Mouse (Mus musculus) spleen, adult 18-20 months (tissue): ENCODE measurements around the gene Iars2.
A peak's percentile ranks its signal among the peaks of the same experiment; 100 is the strongest.

Experiments used
- DNase-seq, 2 experiments: peaks; one replicate each; pipeline ENCODE4 v3.0.0; 2022; ENCODE audit warnings: mixed read lengths in 2 of 2

Iars2 gene

GRCm38 (mm10) chr1:185328721-185329610 lies at the start of gene Iars2:
TSS of gene Iars2 (minus strand) at chr1:185329396.
- peak; percentile 86 to 97 for DNase-seq

- no peak for DNase-seq
Measured at GRCm38 (mm10) chr1:185377429-185377828, 48.2 kb upstream of the Iars2 start.

- DNase-seq: no peak
Measured at GRCm38 (mm10) chr1:185376390-185376789, 47.2 kb upstream of the Iars2 start.

GRCm38 (mm10) chr1:185369979-185370378 lies 40.8 kb upstream of the Iars2 start:
- no peak for DNase-seq

- no peak for DNase-seq
Measured at GRCm38 (mm10) chr1:185367383-185367782, 38.2 kb upstream of the Iars2 start.

GRCm38 (mm10) chr1:185364183-185364540 lies 35.0 kb upstream of the Iars2 start:
- DNase-seq: no peak

- DNase-seq: no peak
Measured at GRCm38 (mm10) chr1:185363526-185364182, 34.5 kb upstream of the Iars2 start.

- peak; percentile 98 for DNase-seq
Measured at GRCm38 (mm10) chr1:185362677-185363520, 33.7 kb upstream of the Iars2 start, which contains the start of gene Eprs. TSS of gene Eprs (plus strand) at chr1:185363044.

DNA sequence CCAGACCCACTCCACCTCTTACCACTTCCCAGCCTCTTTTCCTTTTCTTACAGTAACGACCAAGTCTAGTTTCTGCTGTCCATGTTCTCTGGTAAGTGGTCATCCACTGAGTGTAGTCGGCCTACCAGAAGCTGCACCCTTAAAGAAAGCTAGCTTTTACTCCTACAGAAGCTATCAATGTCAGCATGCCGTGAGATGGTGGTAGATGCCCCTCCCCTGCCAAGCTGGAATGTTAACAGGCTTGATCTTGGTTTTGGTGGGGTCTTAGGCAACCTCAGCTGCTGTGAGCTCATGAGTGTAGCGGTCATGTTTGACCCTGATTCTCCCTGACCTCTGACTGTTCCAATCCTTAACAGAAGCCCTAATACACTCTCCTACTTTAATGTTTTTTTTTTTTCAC lies 29.0 kb upstream of the Iars2 start:
- DNase-seq: no peak

- DNase-seq: no peak
Measured at GRCm38 (mm10) chr1:185356246-185356645, 27.1 kb upstream of the Iars2 start.

- no peak for DNase-seq
Measured at GRCm38 (mm10) chr1:185354731-185355130, 25.5 kb upstream of the Iars2 start.

DNA sequence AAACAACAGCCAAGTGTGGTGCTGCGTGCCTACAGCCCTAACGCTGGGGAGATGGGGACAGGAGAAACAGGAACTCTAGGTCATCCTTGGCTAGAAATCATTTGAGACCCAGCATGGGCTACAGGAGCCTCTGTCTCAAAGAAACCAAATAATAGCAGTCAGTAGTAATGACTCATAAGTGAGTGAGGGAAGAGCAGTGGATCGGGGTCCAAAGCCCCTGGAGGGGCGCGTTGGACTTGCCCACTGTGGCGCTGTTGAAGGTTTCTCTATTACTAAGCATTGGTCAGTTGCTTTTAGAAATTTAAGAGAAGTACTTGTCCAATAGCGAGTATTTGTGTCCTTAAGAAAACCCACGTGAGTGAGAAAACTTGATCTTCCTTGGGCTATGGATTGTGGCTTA lies 24.2 kb upstream of the Iars2 start:
- no peak for DNase-seq

GRCm38 (mm10) chr1:185352151-185352550 lies 23.0 kb upstream of the Iars2 start:
- no peak for DNase-seq

- no peak for DNase-seq
Measured at GRCm38 (mm10) chr1:185350611-185351010, 21.4 kb upstream of the Iars2 start.

DNA sequence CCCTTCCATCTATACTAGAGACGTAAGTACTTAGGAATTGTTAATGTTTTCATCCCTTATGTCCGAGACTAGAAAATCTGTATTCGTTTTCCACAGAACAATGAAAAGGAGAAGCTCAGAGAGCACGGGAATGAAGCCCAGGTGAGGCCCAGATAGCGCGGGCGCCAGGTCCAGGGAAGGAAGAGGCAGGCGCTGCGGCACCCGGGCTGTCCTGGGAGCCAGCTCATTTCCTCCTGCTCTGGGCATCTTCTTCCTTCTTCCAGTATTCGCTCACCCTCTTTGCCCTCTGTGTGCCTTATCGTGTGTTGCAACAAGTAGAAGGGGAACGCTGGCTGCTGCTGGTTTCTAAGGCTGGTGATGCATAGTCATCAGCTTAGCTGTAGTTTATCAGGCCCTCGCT lies 20.5 kb upstream of the Iars2 start:
- no peak for DNase-seq

- DNase-seq: no peak
Measured at GRCm38 (mm10) chr1:185346188-185346587, 17.0 kb upstream of the Iars2 start.

DNA sequence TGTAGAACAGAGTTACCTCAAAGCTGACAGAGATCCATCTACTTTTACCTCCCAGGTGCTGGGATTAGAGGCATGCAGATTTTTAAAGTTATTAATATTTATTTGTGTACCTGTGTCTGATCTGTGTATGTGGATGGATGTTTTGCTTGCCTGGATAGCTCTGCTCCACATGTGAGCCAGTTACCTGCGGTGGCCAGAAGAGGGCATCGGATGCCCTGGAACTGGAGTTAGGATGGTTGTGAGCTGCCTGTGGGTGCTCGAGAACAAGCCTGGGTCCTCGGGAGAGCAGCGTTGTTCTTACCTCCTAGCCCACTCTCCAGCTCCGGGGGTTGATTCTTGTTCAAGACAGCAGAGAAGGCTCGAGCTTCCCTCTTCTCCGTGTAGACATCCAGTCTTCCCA lies 14.2 kb upstream of the Iars2 start:
- no peak for DNase-seq

- no peak for DNase-seq
Measured at GRCm38 (mm10) chr1:185342441-185342840, 13.2 kb upstream of the Iars2 start.

GRCm38 (mm10) chr1:185336535-185336934 lies 7.3 kb upstream of the Iars2 start:
- DNase-seq: no peak

- no peak for DNase-seq
Measured at GRCm38 (mm10) chr1:185335231-185335765, 6.1 kb upstream of the Iars2 start.

DNA sequence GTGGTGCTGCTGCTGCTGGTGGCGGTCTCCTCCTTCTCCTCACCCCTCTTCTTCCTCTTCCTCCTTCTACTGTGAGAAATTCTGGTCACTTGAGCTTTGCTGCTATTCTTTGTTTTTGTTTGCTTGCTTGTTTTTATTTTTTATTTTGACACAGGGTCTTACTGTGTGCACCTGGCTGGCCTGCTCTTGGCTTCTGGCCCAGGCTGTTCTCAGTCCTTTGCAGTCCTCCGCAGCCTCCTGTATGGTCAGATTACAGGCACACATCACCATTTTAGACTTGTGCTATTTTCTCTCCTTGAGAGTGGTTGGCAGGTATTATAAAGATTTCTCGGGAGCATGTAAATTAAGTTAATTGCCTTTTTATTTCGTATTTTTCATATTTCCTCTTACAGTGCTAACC lies 4.9 kb upstream of the Iars2 start:
- no peak for DNase-seq

- no peak for DNase-seq
Measured at GRCm38 (mm10) chr1:185333651-185334050, 4.5 kb upstream of the Iars2 start.

- peak; percentile 73 to 76 for DNase-seq
Measured at GRCm38 (mm10) chr1:185331983-185332430, 2.8 kb upstream of the Iars2 start, which contains the start of gene Bpnt1. TSS of gene Bpnt1 (plus strand) at chr1:185332149.
